Mouse (Mus musculus) cortical plate, adult 2 months (tissue): ENCODE data around the gene Lyg1. TPM values are rescaled to one million over a fixed set of nuclear protein-coding genes. Genes with fewer than 3 reads are reported as not detected.
"Not testable (repeated sequence)": the region's sequence is repeated elsewhere in the genome, so short reads cannot be mapped to it uniquely, and the experiment has no call there.

Source experiments
- H3K27ac ChIP-seq: fragments of 200-500 bp; 2 replicates; pipeline ENCODE4 v1.5.1; 2012; ENCODE audit warnings: low read length, control low read depth, inconsistent platforms; ENCODE audit not compliant: insufficient read depth
- H3K4me1 ChIP-seq: fragments of 200-500 bp; 2 replicates; pipeline ENCODE4 v1.6.1; 2011; ENCODE audit warnings: low read length; ENCODE audit not compliant: control insufficient read depth, insufficient read depth
- H3K4me3 ChIP-seq: fragments of 200-500 bp; 2 replicates; pipeline ENCODE4 v1.5.1; 2011; ENCODE audit warnings: mild to moderate bottlenecking, low read length, control low read depth; ENCODE audit not compliant: insufficient read depth
- CTCF ChIP-seq: fragments of 200-500 bp; IDR thresholded peaks from 2 replicates; pipeline ENCODE4 v1.5.1; 2011; ENCODE audit warnings: mild to moderate bottlenecking, control low read depth, low read length; ENCODE audit not compliant: insufficient read depth; ENCODE audit errors: extremely low read depth
- POLR2A ChIP-seq: fragments of 200-500 bp; IDR thresholded peaks from 2 replicates; pipeline ENCODE4 v1.6.1; 2011; ENCODE audit warnings: mild to moderate bottlenecking, low read length, control low read depth; ENCODE audit not compliant: insufficient read depth; ENCODE audit errors: extremely low read depth
- polyA plus RNA-seq: library from polyadenylated mRNA; depleted of rRNA; stranded (reverse); fragments of >200 nt; gene quantifications from 2 replicates; pipeline ENCODE4 v1.2.3, GENCODE M21; 2012

The Lyg1 gene
- polyA plus RNA-seq, 1 experiment: not detected

DNA sequence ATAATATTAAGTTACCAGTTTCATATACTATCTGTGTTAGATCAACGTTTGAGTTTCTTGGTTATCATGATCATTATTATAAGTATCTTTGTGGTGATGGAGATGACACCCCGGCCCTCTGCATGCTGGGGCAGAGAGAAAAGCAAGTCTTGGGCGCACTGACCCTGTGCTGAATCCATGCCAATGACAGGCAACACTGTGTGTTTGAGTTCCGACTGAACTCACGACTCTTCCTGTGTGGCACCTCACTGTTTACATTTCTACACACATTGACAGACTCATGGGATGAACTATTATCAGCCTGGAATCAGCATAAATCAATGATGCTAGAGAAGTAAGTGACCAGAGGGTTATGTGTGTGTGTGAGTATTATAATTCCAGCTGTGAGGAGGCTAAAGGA lies 30.3 kb upstream of the Lyg1 start:
- Histone ChIP-seq H3K27ac (no peak overlapping the region), H3K4me3 (no peak overlapping the region), H3K4me1 (no peaks in the 10 kb centered on the region)
- TF ChIP-seq POLR2A (no peak), CTCF (no peak)

DNA sequence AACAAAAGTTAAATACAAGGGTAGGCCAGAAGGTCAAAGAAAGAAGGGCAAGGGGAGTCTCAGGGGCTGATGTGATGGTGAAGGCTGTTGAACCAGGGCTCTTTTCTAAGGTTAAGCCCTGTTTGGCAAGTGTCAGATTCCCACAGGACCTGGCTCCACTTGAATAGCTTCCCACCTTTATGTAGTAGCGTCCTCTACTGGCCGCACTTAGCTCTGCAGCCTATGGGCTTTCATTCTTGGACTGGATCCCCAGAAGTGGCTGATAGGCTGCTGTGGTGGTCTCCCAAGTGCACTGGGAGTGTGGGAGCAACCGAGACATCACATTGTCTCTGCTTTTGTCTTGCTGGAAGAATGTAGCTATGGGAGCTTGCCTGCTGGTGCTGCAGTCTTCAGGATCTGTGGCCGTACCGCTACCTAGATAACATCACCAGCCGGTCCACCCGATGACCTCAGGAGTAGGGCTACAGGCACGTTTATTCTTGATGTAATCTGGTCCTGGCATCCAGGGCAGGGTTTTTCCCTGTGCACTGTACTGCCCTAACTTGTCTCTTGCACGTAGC lies 28.3 kb upstream of the Lyg1 start:
- Histone ChIP-seq H3K4me1 (no peaks in the 10 kb centered on the region), H3K4me3 (no peak overlapping the region), H3K27ac (no peak overlapping the region)
- TF ChIP-seq POLR2A (no peak), CTCF (peak; percentile 82)

DNA sequence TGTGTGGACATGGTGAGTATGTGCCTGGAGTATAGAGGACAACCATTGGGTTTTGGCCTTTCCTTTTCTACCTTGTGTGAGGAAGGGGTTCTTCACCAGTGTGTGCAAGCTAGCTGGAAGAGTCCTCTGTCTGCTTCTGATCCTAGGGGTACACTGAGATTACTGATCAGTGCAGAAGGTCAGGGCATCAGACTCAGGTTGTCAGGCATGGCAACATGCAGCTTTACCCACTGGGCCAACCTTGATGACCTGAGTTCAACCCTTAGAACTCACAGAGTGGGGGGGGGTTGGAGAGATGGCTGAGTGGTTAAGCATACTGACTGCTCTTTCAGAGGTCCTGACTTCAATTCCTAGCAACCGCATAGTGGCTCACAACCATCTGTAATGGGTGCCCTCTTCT lies 26.8 kb upstream of the Lyg1 start:
- TF ChIP-seq POLR2A (no peak), CTCF (no peak)

DNA sequence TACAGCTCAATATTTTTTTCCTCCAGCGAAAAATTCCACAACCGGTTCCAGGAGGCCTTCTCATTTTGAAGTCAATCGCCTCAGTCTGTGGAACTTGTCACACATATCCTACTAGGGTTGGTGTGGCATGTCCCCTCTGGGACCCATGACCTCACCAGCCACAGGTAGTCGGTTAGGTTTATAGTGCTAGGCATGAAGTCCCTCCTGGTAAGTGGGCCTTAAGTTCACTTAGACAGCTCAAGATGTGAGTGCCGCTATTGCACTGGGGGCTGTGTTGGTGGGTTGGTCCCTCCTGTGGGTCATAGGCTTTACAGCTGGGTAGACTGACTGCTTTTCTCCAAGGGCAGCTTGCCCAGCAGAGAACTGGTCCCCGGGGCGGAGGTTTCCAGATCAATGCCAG lies 19.7 kb upstream of the Lyg1 start:
- no peak overlapping the region for H3K4me3 ChIP-seq
- no peak for TF ChIP-seq CTCF
- TF ChIP-seq POLR2A: no peak
- no peak overlapping the region for H3K27ac ChIP-seq
- no peaks in the 10 kb centered on the region for H3K4me1 ChIP-seq

More for the DNA sequence above, 26.8 kb upstream of the Lyg1 start:
- Histone ChIP-seq H3K4me1 (no peaks in the 10 kb centered on the region), H3K27ac (no peak overlapping the region), H3K4me3 (no peak overlapping the region)

GRCm38 (mm10) chr1:37976666-37977065 lies 19.1 kb upstream of the Lyg1 start:
- H3K4me1 ChIP-seq, H3K4me3 ChIP-seq, H3K27ac ChIP-seq: not testable (repeated sequence)

DNA sequence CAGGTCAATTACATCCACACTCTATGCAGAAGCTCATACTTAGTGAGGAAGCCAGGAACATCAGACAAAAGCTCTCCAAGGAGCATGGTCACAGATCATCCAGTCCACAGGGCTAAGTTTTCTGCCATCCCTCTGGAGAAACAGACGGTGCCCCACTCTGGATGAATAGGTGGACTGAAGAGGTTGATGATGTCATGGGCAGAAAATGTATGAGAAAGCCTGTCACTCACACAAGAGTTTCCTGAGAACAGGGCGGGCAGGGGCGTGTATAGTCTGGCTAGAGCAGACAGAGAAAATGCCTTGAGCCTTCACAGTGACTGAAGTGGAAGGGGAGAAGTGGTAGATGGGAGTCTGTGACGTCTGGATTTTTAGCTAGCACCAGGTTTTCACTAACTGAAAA lies 14.0 kb upstream of the Lyg1 start:
- H3K4me3 ChIP-seq: no peak overlapping the region
- H3K27ac ChIP-seq: no peak overlapping the region
- no peak for TF ChIP-seq POLR2A
- no peak for TF ChIP-seq CTCF
- no peaks in the 10 kb centered on the region for H3K4me1 ChIP-seq

DNA sequence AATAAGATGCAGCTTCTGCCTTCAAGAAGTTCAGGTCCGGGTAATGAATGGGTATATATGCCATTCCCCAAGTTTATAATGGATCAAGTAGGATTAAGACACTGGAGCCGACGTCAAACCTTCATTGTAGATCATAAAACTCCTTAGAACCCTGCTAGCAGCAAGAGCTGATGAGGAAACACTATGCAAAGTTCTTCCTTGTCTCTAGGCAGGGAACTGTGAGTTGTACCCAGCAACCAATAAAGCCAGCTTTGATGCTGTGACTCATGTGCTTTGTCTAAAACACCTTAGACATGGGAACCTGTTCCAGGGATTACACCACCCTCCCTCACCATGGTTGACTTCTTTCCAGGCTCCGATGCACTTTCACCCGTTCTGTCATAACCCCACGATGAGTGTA lies 11.2 kb upstream of the Lyg1 start:
- no peak for TF ChIP-seq POLR2A
- no peak for TF ChIP-seq CTCF
- Histone ChIP-seq H3K27ac (no peak overlapping the region), H3K4me3 (no peak overlapping the region), H3K4me1 (no peaks in the 10 kb centered on the region)

DNA sequence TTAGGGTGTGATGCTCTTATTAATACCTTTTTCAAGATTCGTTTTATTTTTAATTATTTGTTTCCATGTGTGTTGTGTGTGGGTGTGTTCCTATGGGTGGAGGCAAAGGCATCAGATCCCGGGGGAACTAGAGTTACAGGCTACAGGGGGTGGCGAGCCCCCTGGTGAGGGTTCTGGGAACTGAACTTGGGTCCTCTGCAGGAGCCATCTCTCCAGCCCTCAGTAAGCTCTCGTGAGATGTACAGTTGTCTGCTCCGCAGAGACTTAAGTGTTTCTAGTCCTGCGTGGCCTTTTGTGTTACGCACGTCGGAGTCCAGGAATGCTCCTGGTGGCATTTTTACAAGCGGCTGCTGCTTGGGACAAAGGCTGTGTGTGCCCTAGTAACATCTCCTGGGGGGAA lies 8.0 kb upstream of the Lyg1 start:
- TF ChIP-seq CTCF: no peak
- no peak for TF ChIP-seq POLR2A
- Histone ChIP-seq H3K4me3 (no peak overlapping the region), H3K27ac (no peak overlapping the region), H3K4me1 (no peaks in the 10 kb centered on the region)

DNA sequence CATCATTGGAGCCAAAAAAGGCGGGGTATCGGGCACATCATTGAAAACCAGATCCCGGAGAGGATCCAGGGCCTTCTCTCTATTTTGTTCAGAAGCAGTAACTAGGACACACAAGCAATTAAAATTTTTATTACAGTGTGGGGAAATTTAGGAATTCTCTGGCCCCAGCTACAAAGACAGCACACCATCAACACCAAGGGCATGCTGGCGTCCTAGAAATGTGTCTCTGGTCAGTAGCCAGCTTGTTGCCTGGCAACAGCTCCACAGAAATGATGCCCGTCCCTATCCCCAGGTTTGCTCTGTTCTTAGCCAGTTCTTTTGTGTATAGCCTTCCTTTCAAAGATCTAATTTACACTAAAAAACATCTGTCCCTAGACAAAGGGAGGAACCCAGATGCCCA lies 1.9 kb upstream of the Lyg1 start:
- H3K4me3 ChIP-seq: no peak overlapping the region
- TF ChIP-seq CTCF (no peak), POLR2A (no peak)
- no peak overlapping the region for H3K27ac ChIP-seq
- no peaks in the 10 kb centered on the region for H3K4me1 ChIP-seq

DNA sequence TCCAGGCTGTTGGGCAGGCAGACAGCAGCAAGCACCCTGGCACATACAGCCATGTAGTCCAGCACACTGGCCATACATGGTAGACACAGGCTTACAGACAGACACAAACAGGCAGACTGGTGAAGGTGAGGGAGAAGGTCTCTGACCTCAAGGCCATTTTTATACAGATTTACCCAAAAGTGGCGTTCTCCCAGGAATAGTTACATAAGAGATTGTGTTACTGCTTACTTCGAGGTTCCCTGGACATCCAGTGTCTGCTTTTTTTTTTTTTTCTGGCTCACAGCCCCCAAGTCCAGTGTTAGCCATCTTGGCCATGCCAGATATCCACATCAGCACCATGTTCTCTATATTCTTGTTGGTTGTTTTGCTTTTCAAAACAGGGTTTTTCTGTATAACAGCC lies 957 bp upstream of the Lyg1 start:
- H3K27ac ChIP-seq: no peak overlapping the region
- no peak for TF ChIP-seq POLR2A
- no peak for TF ChIP-seq CTCF
- no peak overlapping the region for H3K4me3 ChIP-seq
- H3K4me1 ChIP-seq: no peaks in the 10 kb centered on the region

DNA sequence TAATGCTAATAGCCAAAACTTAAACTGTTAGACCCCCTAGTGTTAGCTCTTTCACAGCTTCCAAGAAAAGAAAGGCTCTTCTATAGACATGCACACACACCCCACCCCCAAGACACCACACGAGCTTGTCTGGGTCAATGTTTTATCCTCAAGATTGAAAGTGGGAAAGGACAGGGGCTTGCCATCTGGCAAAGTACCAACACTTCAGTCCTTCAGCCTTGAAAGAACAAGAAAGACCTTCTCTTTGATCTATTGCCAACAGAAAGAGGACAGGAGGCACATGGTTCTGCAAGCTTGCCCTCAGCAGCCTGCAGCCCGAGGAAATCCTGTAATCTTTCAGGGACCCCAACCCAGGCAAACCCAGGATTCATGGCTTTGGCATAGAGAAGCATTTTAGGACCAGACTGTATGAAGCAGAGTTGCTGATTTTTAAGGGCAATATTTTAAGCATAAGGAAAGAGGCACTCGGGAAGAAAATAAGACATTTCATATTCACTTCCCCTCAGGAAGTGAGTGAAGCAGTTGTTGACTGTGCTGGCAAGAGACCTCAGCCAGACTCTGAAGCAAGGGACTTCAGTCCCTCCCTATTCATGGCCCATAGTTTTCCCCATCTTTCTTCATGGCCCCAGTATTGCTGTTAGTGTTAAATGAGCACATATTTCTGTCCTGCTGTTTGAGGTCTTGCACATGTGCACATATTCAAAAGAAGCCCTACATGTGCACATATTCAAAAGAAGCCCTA lies 698 bp downstream of the Lyg1 start:
- TF ChIP-seq POLR2A: no peak
- TF ChIP-seq CTCF: no peak
- Histone ChIP-seq H3K4me1 (no peaks in the 10 kb centered on the region), H3K27ac (no peak overlapping the region), H3K4me3 (no peak overlapping the region)
